Mouse (Mus musculus): Measurements from ENCODE around the gene Pex11g.

Pex11g gene

GRCm38 (mm10) chr8:3481605-3482004 is 14.1 kb upstream of the Pex11g start:
- no peak for DNase-seq (ENCODE audit: low read depth, low spot score)

- DNase-seq (ENCODE audit: low read depth, low spot score) = no peak
Observed at GRCm38 (mm10) chr8:3480221-3480785, 12.8 kb upstream of the Pex11g start.

GRCm38 (mm10) chr8:3475715-3476429 is 8.4 kb upstream of the Pex11g start:
- DNase-seq (ENCODE audit: low read depth, low spot score) = peak; percentile 31

GRCm38 (mm10) chr8:3470562-3470961 is 3.1 kb upstream of the Pex11g start, which contains the start of gene Tex45:
Gene Tex45, plus strand, starts transcription at chr8:3470862.
- DNase-seq (ENCODE audit: low read depth, low spot score) = no peak

- no peak for DNase-seq (ENCODE audit: low read depth, low spot score)
Observed at GRCm38 (mm10) chr8:3468838-3469237, 1.4 kb upstream of the Pex11g start.

- no peak for DNase-seq (ENCODE audit: low read depth, low spot score)
Observed at GRCm38 (mm10) chr8:3467886-3468545, 536 bp upstream of the Pex11g start.

GRCm38 (mm10) chr8:3464309-3464708 is 3.2 kb downstream of the Pex11g start:
- peak; percentile 76 for DNase-seq (ENCODE audit: low read depth, low spot score)

GRCm38 (mm10) chr8:3463248-3463647 is 4.2 kb downstream of the Pex11g start:
- no peak for DNase-seq (ENCODE audit: low read depth, low spot score)

- DNase-seq (ENCODE audit: low read depth, low spot score) = no peak
Observed at GRCm38 (mm10) chr8:3451992-3452391, 15.5 kb downstream of the Pex11g start.

GRCm38 (mm10) chr8:3450670-3451069 is 16.8 kb downstream of the Pex11g start:
- peak; percentile 69 for DNase-seq (ENCODE audit: low read depth, low spot score)

GRCm38 (mm10) chr8:3449226-3449625 is 18.3 kb downstream of the Pex11g start:
- DNase-seq (ENCODE audit: low read depth, low spot score) = no peak

- DNase-seq (ENCODE audit: low read depth, low spot score) = no peak
Observed at GRCm38 (mm10) chr8:3439510-3439909, 28.0 kb downstream of the Pex11g start.

GRCm38 (mm10) chr8:3436492-3436891 is 31.0 kb downstream of the Pex11g start:
- DNase-seq (ENCODE audit: low read depth, low spot score) = no peak

- DNase-seq (ENCODE audit: low read depth, low spot score) = no peak
Observed at GRCm38 (mm10) chr8:3431113-3431512, 36.4 kb downstream of the Pex11g start.

GRCm38 (mm10) chr8:3429966-3430365 is 37.5 kb downstream of the Pex11g start:
- no peak for DNase-seq (ENCODE audit: low read depth, low spot score)

- DNase-seq (ENCODE audit: low read depth, low spot score) = no peak
Observed at GRCm38 (mm10) chr8:3428426-3428825, 39.1 kb downstream of the Pex11g start.

- DNase-seq (ENCODE audit: low read depth, low spot score) = no peak
Observed at GRCm38 (mm10) chr8:3426211-3426610, 41.3 kb downstream of the Pex11g start.

GRCm38 (mm10) chr8:3425217-3425616 is 42.3 kb downstream of the Pex11g start:
- no peak for DNase-seq (ENCODE audit: low read depth, low spot score)

- no peak for DNase-seq (ENCODE audit: low read depth, low spot score)
Observed at GRCm38 (mm10) chr8:3421507-3421906, 46.0 kb downstream of the Pex11g start.

- peak; percentile 39 for DNase-seq (ENCODE audit: low read depth, low spot score)
Observed at GRCm38 (mm10) chr8:3420105-3420706, 47.3 kb downstream of the Pex11g start.

GRCm38 (mm10) chr8:3418101-3418500 is 49.4 kb downstream of the Pex11g start:
- DNase-seq (ENCODE audit: low read depth, low spot score) = peak; percentile 47

- peak; percentile 61 for DNase-seq (ENCODE audit: low read depth, low spot score)
Observed at GRCm38 (mm10) chr8:3417455-3417854, 50.0 kb downstream of the Pex11g start.

Measured in mesoderm, embryonic 11.5 days (tissue).